Mouse (Mus musculus): ENCODE results near the gene Psd4.

DNA sequence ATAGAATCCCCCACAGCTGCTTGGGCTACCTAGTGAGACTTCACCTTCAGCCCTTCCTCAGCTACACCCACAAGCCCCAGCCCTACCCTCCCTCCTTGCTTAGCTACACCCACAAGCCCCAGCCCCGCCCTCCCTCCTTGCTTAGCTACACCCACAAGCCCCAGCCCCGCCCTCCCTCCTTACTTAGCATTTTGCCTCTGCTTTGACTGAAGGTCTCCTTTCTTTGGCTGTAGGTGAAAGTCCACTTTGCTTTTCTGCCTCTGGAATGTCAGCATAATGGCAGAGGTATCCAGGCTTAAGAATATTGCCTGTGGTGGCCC, 93.4 kb downstream of the Psd4 start:
- TF ChIP-seq POLR2A (IDR thresholded peaks at IDR 0.05; ENCODE audit: borderline replicate concordance, extremely low read depth, insufficient read depth, insufficient read length, poor library complexity, severe bottlenecking) (no peak), CTCF (IDR thresholded peaks at IDR 0.05; ENCODE audit: borderline replicate concordance, extremely low read depth, insufficient read depth, insufficient read length) (no peak)

Measured in brain, embryonic 14.5 days (tissue).